Mouse (Mus musculus) hindbrain, embryonic 14.5 days (tissue): ENCODE results near the gene Palm3. TPM values are rescaled to one million over a fixed set of nuclear protein-coding genes. Genes with fewer than 3 reads are reported as not detected.
"Not testable (repeated sequence)": the region's sequence is repeated elsewhere in the genome, so short reads cannot be mapped to it uniquely, and the experiment has no call there.

Experiments used
- ATAC-seq: fragments of 200-750 bp; cut with Nextera tagmentation; 2 replicates; pipeline ENCODE4 v1.8.0; 2017; ENCODE audit warnings: moderate number of reproducible peaks, mild to moderate bottlenecking, moderate TSS enrichment, moderate library complexity; ENCODE audit not compliant: low FRiP score
- DNase-seq: peaks from one replicate; pipeline ENCODE4 v3.0.0-alpha.2; 2015; ENCODE audit warnings: low spot score
- H3K27ac ChIP-seq: fragments of 300-500 bp; sonication (generic); 2 replicates; pipeline ENCODE4 v1.5.1; 2014; ENCODE audit warnings: mild to moderate bottlenecking, moderate library complexity
- H3K27me3 ChIP-seq: fragments of 300-500 bp; sonication (generic); 2 replicates; pipeline ENCODE4 v1.6.1; 2014; ENCODE audit warnings: mild to moderate bottlenecking, low read length, mixed read lengths; ENCODE audit not compliant: control insufficient read depth, insufficient read depth
- H3K36me3 ChIP-seq: fragments of 300-500 bp; sonication (generic); replicated peaks from 2 replicates; pipeline ENCODE4 v1.6.1; 2014; ENCODE audit not compliant: control insufficient read depth, insufficient read depth
- H3K4me1 ChIP-seq: fragments of 300-500 bp; sonication (generic); replicated peaks from 2 replicates; pipeline ENCODE4 v1.6.1; 2014; ENCODE audit warnings: antibody characterized with exemption, low read length, mixed read lengths; ENCODE audit not compliant: control insufficient read depth, insufficient read depth
- H3K4me2 ChIP-seq: fragments of 300-500 bp; sonication (generic); replicated peaks from 2 replicates; pipeline ENCODE4 v1.6.1; 2014; ENCODE audit warnings: mild to moderate bottlenecking, moderate library complexity
- H3K4me3 ChIP-seq: fragments of 300-500 bp; sonication (generic); replicated peaks from 2 replicates; pipeline ENCODE4 v1.5.1; 2014; ENCODE audit warnings: mild to moderate bottlenecking, low read length
- H3K9ac ChIP-seq: fragments of 300-500 bp; sonication (generic); 2 replicates; pipeline ENCODE4 v1.6.1; 2014
- H3K9me3 ChIP-seq: fragments of 300-500 bp; sonication (generic); 2 replicates; pipeline ENCODE4 v1.6.1; 2016; ENCODE audit warnings: low read length; ENCODE audit not compliant: control insufficient read depth
- WGBS: fragments of 180-500 bp; shearing (Covaris S2); extraction: QIAGEN DNeasy Blood & Tissue Kit; methylation state at CpG from one replicate; pipeline ENCODE4 v1.1.7; 2014; 5-methylcytosine and 5-hydroxymethylcytosine counted together
- polyA plus RNA-seq: library from polyadenylated mRNA; unstranded; fragments of >200 nt; fragmentation: Nextera tagmentation; extraction: Ambion mirVana; gene quantifications from 2 replicates; pipeline ENCODE4 v1.2.1, GENCODE M21; 2014

The Palm3 gene
- polyA plus RNA-seq, 1 experiment from 2014 or later, result 5.5 TPM

DNA sequence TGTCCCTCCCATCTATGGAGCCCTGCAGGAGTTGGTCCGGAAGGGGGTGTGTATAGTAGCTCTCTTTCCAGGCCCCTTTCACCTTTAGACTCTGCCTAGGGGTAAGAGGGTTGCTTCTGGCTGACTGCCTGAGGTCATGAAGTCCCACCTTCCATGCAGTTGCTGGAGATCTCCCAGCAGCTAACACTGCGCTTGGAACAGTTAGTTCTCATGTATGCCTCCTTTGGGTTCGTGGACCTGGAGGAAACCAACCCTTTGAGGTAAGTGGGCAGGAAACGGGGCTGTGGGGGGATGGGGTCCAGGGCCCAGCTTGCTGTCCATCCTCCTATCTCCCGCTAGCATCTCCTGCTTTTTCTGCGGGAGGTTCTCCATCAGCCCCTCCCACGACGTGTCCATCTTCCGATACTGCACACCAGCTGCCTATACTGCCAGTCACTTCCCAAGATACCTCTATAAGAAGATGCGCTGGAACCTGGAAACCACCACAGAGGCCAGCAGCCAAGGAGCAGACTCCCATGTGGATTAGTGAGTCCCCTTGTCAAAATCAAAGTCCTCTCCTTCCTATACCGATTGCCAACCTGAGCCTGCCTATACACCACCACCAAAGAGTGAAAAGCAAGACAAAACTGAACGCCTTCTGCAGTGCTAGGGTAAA lies 18.2 kb upstream of the Palm3 start:
- Histone ChIP-seq H3K9me3 (no peaks in the 10 kb centered on the region), H3K27me3 (peaks cover 16% of the 10 kb centered on the region), H3K4me1 (peaks cover 27% of the 10 kb centered on the region), H3K4me2 (no peak overlapping the region), H3K27ac (no peak overlapping the region), H3K9ac (no peak overlapping the region), H3K36me3 (peaks cover 16% of the 10 kb centered on the region), H3K4me3 (no peak overlapping the region)
- DNase-seq (no peak), ATAC-seq (no peak)
- 53% methylated on average over 12 of the region's 12 CpGs for WGBS

GRCm38 (mm10) chr8:84003612-84004246 lies 17.5 kb upstream of the Palm3 start:
- Histone ChIP-seq H3K9ac (peak overlapping the region; percentile 64; the same call in 1 of the 2 replicates), H3K27me3 (peaks cover 16% of the 10 kb centered on the region), H3K4me1 (peaks cover 23% of the 10 kb centered on the region), H3K36me3 (peaks cover 16% of the 10 kb centered on the region), H3K27ac (no peak overlapping the region), H3K9me3 (no peaks in the 10 kb centered on the region), H3K4me2 (peak overlapping the region; percentile 83), H3K4me3 (peak overlapping the region; percentile 44)
- no peak for DNase-seq
- ATAC-seq, result no peak
- WGBS, result 75% methylated on average over 6 of the region's 6 CpGs

- H3K27ac ChIP-seq, result peak overlapping the region; percentile 52
- under 1% methylated on average over 30 of the region's 30 CpGs for WGBS
- DNase-seq, result peak; percentile 90
Measured at GRCm38 (mm10) chr8:84004533-84005201, 16.6 kb upstream of the Palm3 start.

GRCm38 (mm10) chr8:84005502-84005901 lies 15.8 kb upstream of the Palm3 start:
- H3K9me3 ChIP-seq, H3K27ac ChIP-seq, H3K4me2 ChIP-seq, ATAC-seq, H3K4me3 ChIP-seq, H3K9ac ChIP-seq, DNase-seq, H3K36me3 ChIP-seq: not testable (repeated sequence)
- Histone ChIP-seq H3K27me3 (peaks cover 20% of the 10 kb centered on the region), H3K4me1 (peaks cover 14% of the 10 kb centered on the region)
- WGBS, result 94% methylated on average over 7 of the region's 7 CpGs

More at GRCm38 (mm10) chr8:84004533-84005201, 16.6 kb upstream of the Palm3 start:
- Histone ChIP-seq H3K9ac (peak overlapping the region; percentile 64), H3K4me2 (peak overlapping the region; percentile 83), H3K9me3 (no peaks in the 10 kb centered on the region), H3K36me3 (peaks cover 11% of the 10 kb centered on the region; the same call in 1 of the 2 replicates), H3K4me1 (peaks cover 14% of the 10 kb centered on the region), H3K4me3 (peak overlapping the region; percentile 44), H3K27me3 (peaks cover 16% of the 10 kb centered on the region)
- peak; percentile 84 for ATAC-seq

GRCm38 (mm10) chr8:84008362-84008761 lies 12.9 kb upstream of the Palm3 start:
- no peak overlapping the region for H3K4me2 ChIP-seq
- peaks cover 34% of the 10 kb centered on the region for H3K27me3 ChIP-seq
- H3K4me1 ChIP-seq, result peaks cover 34% of the 10 kb centered on the region
- H3K27ac ChIP-seq, result no peak overlapping the region
- DNase-seq (no peak), ATAC-seq (no peak)
- no peak overlapping the region for H3K9ac ChIP-seq
- 34% methylated on average over 7 of the region's 7 CpGs for WGBS
- no peaks in the 10 kb centered on the region for H3K36me3 ChIP-seq
- H3K4me3 ChIP-seq, result no peak overlapping the region
- no peaks in the 10 kb centered on the region for H3K9me3 ChIP-seq

DNA sequence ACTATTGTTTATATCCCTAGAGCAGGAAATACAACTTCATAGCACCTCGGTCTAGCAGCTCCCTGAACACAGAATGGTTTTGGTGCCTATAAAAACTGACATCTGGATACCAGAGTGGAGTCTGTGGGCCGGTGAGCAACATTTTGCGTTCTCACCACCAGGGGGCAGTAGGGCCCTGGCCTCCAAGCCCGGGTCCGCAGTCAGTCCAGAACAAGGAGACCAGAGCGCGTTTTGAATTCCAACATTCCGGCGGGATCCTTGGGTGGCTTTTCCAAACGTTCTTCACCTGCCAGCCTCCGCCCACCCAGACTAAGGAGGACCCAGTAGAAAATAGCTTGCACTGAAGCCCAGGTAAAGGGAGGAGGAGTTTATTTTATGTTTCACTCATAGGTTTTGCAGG lies 11.4 kb upstream of the Palm3 start:
- ATAC-seq (peak; percentile 64), DNase-seq (peak; percentile 86)
- Histone ChIP-seq H3K9me3 (no peaks in the 10 kb centered on the region), H3K27ac (no peak overlapping the region), H3K4me1 (peaks cover 25% of the 10 kb centered on the region), H3K36me3 (no peaks in the 10 kb centered on the region), H3K4me2 (peak overlapping the region; percentile 99; the same call in 1 of the 2 replicates), H3K9ac (no peak overlapping the region), H3K27me3 (peaks cover 37% of the 10 kb centered on the region), H3K4me3 (no peak overlapping the region)
- WGBS, result 2% methylated on average over 11 of the region's 11 CpGs

GRCm38 (mm10) chr8:84010625-84011611 lies 10.4 kb upstream of the Palm3 start:
- Histone ChIP-seq H3K4me1 (peaks cover 22% of the 10 kb centered on the region), H3K27me3 (peaks cover 37% of the 10 kb centered on the region), H3K4me3 (peak overlapping the region; percentile 54), H3K27ac (no peak overlapping the region), H3K9ac (peak overlapping the region; percentile 59), H3K9me3 (no peaks in the 10 kb centered on the region), H3K4me2 (peak overlapping the region; percentile 99), H3K36me3 (no peaks in the 10 kb centered on the region)
- 3% methylated on average over 62 of the region's 83 CpGs for WGBS
- DNase-seq, result peak; percentile 81
- peak; percentile 64 for ATAC-seq

DNA sequence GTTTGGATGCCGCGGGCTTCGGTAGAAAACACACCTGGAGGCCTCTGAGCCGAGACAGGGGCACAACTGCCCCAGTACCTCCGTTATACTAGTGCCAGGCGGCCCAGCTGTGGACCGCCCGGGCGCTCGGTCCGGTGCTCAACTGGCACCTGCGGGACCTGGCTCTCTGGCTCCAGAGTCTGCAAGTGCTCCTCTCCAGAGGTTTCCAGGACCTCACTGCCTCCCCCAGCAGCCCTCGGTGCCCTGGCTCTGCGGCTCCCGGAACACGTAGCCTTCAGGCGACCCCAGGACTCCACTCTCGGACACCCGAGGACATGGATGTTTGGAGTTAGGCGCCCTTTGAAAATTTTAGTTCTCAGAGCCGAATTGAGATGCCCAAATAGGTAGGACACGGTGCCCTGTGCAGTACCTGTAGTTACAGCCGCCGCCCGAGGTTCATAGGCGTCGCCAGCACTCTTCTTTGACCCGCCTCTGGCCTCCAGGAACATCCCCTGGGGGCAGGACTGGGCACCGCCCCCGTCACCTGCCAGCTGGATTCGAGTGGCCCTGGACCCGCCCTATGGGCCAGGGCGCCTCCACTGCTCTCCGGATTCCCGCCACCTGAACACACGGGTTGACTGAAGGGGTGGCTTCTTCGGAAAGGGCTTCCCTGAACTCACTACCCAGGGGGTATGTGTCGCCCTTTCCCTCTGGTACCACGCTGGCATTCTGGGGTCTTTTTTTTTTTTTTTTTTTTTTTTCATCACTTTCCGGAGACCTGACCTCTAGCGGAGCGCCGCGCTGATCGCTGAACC lies 9.4 kb upstream of the Palm3 start, which contains the start of gene 2210011C24Rik:
2210011C24Rik (minus strand) TSS at position 467 of the 794 bp plus-strand sequence.
- H3K4me2 ChIP-seq, result peak within 1 kb of the TSS; percentile 99
- H3K27ac ChIP-seq, result no peak within 1 kb of the TSS
- peaks cover 22% of the 10 kb centered on the region for H3K4me1 ChIP-seq
- no peak for DNase-seq
- WGBS, result 1% methylated on average over 45 of the region's 45 CpGs
- peaks cover 37% of the 10 kb centered on the region for H3K27me3 ChIP-seq
- no peaks in the 10 kb centered on the region for H3K36me3 ChIP-seq
- H3K9me3 ChIP-seq, result no peaks in the 10 kb centered on the region
- H3K4me3 ChIP-seq, result peak within 1 kb of the TSS; percentile 54
- ATAC-seq, result no peak
- peak within 1 kb of the TSS; percentile 59 for H3K9ac ChIP-seq
